Mouse (Mus musculus) kidney, postnatal 0 days (tissue): ENCODE measurements around the gene BC048403. TPM values are rescaled to one million over a fixed set of nuclear protein-coding genes. Genes with fewer than 3 reads are reported as not detected.

Experiments used
- ATAC-seq: fragments of 200-750 bp; cut with Nextera tagmentation; replicated peaks from 2 replicates; pipeline ENCODE4 v1.8.0; 2017; ENCODE audit warnings: low read depth, moderate number of reproducible peaks, moderate TSS enrichment, moderate library complexity; ENCODE audit not compliant: low FRiP score
- DNase-seq: peaks from one replicate; pipeline ENCODE4 v3.0.0-alpha.2; 2016; ENCODE audit warnings: low spot score
- H3K27ac ChIP-seq: fragments of 300-500 bp; sonication (generic); 2 replicates; pipeline ENCODE4 v1.5.1; 2014; ENCODE audit warnings: mild to moderate bottlenecking
- H3K27me3 ChIP-seq: fragments of 300-500 bp; sonication (generic); 2 replicates; pipeline ENCODE4 v1.6.1; 2014; ENCODE audit warnings: low read length, mixed read lengths; ENCODE audit not compliant: insufficient read depth
- H3K36me3 ChIP-seq: fragments of 300-500 bp; sonication (generic); 2 replicates; pipeline ENCODE4 v1.6.1; 2014; ENCODE audit warnings: low read length, mixed read lengths; ENCODE audit not compliant: insufficient read depth
- H3K4me1 ChIP-seq: fragments of 300-500 bp; sonication (generic); replicated peaks from 2 replicates; pipeline ENCODE4 v1.6.1; 2014; ENCODE audit warnings: antibody characterized with exemption, low read length, mixed read lengths; ENCODE audit not compliant: insufficient read depth
- H3K4me2 ChIP-seq: fragments of 300-500 bp; sonication (generic); 2 replicates; pipeline ENCODE4 v1.6.1; 2014; ENCODE audit warnings: mild to moderate bottlenecking, low read length, moderate library complexity, mixed read lengths
- H3K4me3 ChIP-seq: fragments of 300-500 bp; sonication (generic); replicated peaks from 2 replicates; pipeline ENCODE4 v1.5.1; 2014; ENCODE audit warnings: low read depth, low read length
- H3K9ac ChIP-seq: fragments of 300-500 bp; sonication (generic); 2 replicates; pipeline ENCODE4 v1.6.1; 2014; ENCODE audit warnings: low read depth, low read length
- H3K9me3 ChIP-seq: fragments of 300-500 bp; sonication (generic); replicated peaks from 2 replicates; pipeline ENCODE4 v1.6.1; 2016; ENCODE audit warnings: low read length, inconsistent platforms, mixed read lengths
- CTCF ChIP-seq: IDR thresholded peaks from 2 replicates; pipeline ENCODE4 v1.5.1; 2016; ENCODE audit warnings: antibody characterized with exemption, low read depth, mild to moderate bottlenecking, moderate library complexity
- WGBS: fragments of 180-500 bp; shearing (Covaris S2); extraction: QIAGEN DNeasy Blood & Tissue Kit; methylation state at CpG from one replicate; pipeline ENCODE4 v1.1.7; 2014; 5-methylcytosine and 5-hydroxymethylcytosine counted together
- polyA plus RNA-seq: library from polyadenylated mRNA; unstranded; fragments of >200 nt; fragmentation: Nextera tagmentation; extraction: Ambion mirVana; gene quantifications from 2 replicates; pipeline ENCODE4 v1.2.1, GENCODE M21; 2015

Gene BC048403
- polyA plus RNA-seq, 1 experiment from 2014 or later: 3.2 TPM

DNA sequence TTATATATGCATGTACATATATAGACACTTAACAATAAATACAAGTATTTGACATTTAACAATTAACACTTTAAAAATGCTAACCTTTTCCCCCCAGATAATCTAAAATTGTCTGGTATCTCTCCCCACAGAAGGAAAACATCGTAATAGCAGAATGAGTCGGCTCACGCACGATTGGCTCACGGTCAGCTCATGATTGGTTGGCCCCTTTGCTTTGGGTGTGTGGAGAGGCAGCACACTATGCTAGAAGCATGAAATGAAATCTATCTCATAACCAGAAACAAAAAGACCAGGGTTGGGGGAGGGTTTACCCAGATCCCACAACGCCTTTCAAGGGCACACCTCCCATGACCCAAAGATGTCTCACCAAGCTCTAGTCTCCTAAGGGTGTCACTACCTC lies 34.9 kb upstream of the BC048403 start:
- Histone ChIP-seq H3K27me3 (no peaks in the 10 kb centered on the region), H3K9me3 (no peaks in the 10 kb centered on the region), H3K4me3 (no peak overlapping the region), H3K4me2 (no peak overlapping the region), H3K4me1 (no peaks in the 10 kb centered on the region), H3K9ac (no peak overlapping the region), H3K27ac (no peak overlapping the region), H3K36me3 (no peaks in the 10 kb centered on the region)
- no peak for DNase-seq
- 89% methylated on average over 6 of the region's 6 CpGs for WGBS
- TF ChIP-seq CTCF: no peak
- no peak for ATAC-seq

DNA sequence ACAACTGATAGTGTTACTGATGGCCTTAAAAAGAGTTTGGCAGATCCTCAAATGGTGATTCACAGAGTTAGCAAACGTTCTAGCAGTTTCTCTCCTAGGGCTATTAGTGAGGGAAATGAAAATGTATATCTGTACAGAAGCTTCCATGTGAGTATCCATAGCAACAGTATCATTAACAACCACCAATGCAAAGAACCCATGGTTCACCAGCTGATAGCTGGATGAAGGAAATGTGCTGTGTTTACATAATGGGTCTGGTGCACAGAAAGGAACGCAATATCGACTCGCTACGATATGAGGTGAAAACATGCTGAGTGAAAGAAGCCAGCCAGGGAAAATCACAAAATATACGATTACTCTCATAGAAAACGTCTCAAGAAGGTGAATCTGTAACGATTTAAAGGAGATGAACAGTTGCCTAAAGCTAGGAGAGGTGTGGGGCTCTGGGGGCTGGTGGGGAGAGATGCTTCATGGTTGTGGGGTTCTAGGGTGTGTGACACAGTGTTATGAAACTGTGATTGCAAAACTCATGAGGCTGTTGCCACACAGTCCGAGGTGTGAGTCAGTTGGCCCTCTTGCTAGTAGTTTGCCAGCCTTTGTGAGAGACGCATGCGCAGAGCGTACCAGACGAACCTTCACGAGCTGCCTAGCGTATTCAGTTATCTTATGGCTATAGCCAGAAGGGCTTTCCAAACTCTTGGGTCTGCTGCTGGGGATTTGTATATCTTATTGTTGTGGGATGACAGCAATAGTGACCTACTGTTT lies 34.2 kb upstream of the BC048403 start:
- no peak for TF ChIP-seq CTCF
- WGBS: 89% methylated on average over 15 of the region's 15 CpGs
- H3K4me3 ChIP-seq: no peak overlapping the region
- no peak overlapping the region for H3K9ac ChIP-seq
- H3K9me3 ChIP-seq: no peaks in the 10 kb centered on the region
- no peaks in the 10 kb centered on the region for H3K4me1 ChIP-seq
- ATAC-seq (no peak), DNase-seq (no peak)
- no peaks in the 10 kb centered on the region for H3K36me3 ChIP-seq
- H3K27me3 ChIP-seq: no peaks in the 10 kb centered on the region
- no peak overlapping the region for H3K27ac ChIP-seq
- no peak overlapping the region for H3K4me2 ChIP-seq

DNA sequence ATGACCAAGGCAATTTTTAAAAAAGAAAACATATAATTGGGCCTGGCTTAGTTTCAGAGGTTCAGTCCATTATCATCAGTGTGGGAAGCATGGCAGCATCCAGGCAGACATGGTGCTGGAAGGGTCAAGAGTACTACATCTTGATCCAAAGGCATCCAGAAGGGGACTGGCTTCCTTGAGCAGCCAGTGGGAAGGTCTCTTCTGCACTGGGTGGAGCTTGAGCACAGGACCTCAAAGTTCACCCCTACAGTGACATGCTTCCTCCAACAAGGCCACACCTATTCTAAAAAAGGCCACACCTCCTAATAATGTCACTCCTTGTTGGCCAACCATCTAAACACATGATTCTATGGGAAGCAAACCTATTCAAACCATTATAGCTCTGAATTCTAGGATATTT lies 22.9 kb upstream of the BC048403 start:
- DNase-seq (no peak), ATAC-seq (no peak)
- Histone ChIP-seq H3K9ac (no peak overlapping the region), H3K9me3 (no peaks in the 10 kb centered on the region), H3K27ac (no peak overlapping the region), H3K27me3 (no peaks in the 10 kb centered on the region), H3K4me3 (no peak overlapping the region), H3K36me3 (no peaks in the 10 kb centered on the region), H3K4me1 (no peaks in the 10 kb centered on the region), H3K4me2 (no peak overlapping the region)
- TF ChIP-seq CTCF: no peak

DNA sequence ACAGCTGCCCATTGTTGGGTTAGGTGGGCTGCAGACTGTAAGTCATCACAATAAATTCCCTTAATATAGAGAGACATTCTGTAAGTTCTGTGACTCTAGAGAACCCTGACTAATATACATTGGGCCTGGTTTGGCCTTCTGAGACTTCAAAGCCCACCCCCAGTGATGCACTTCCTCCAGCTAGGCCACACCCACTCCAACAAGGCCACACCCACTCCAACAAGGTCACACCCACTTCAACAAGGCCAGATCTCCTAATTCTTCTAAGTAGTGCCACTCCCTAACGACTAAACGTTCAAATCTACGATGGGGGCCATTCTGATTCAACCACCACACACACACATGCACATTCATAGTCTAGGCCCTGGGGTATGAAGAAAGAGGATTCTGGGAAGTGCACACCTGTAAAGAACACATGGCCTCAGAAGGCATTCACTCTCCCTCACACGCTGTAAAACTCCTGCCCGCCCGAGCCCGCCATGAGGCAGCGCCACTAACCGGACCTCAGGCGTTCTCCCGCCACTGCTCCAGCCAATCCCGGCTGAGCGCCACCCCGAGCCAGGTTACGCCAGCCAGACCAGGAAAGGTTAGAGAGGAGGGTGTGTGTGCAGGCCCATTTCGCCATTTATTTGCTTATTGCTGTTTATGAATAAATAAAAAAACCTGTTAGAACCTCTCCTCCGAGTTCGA lies 20.7 kb upstream of the BC048403 start:
- WGBS: 94% methylated on average over 18 of the region's 18 CpGs
- DNase-seq: no peak

DNA sequence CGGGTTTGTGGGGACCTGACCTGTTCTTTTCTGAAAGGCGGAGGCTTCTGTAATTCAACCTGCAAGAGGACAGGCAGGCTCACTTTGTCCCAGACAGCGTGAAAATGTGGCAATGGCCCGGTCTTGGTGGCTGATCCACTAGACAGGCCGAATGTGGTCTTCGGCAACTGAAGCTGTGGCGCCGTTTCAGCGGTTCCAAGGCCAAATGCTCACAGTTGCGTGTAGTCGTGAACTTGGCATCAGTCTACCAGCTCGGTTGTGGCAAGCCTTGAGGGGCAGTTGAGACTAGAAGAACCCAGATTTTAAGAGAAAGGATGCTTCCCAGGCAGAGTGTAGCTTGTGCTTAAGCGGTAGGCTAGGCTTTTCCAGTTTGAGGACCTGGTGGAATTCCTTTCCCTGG lies 19.0 kb upstream of the BC048403 start:
- no peak overlapping the region for H3K4me2 ChIP-seq
- H3K4me3 ChIP-seq: no peak overlapping the region
- no peak for TF ChIP-seq CTCF
- no peak overlapping the region for H3K27ac ChIP-seq
- ATAC-seq: no peak
- no peaks in the 10 kb centered on the region for H3K27me3 ChIP-seq
- no peaks in the 10 kb centered on the region for H3K4me1 ChIP-seq
- H3K9ac ChIP-seq: no peak overlapping the region
- whole genome bisulfite sequencing: 92% methylated on average over 13 of the region's 13 CpGs
- H3K9me3 ChIP-seq: no peaks in the 10 kb centered on the region
- no peaks in the 10 kb centered on the region for H3K36me3 ChIP-seq
- DNase-seq: no peak

More for the DNA sequence above, 20.7 kb upstream of the BC048403 start:
- Histone ChIP-seq H3K36me3 (no peaks in the 10 kb centered on the region), H3K27me3 (no peaks in the 10 kb centered on the region), H3K4me3 (no peak overlapping the region), H3K9me3 (no peaks in the 10 kb centered on the region), H3K4me1 (no peaks in the 10 kb centered on the region), H3K9ac (no peak overlapping the region), H3K4me2 (no peak overlapping the region), H3K27ac (no peak overlapping the region)
- TF ChIP-seq CTCF: no peak
- ATAC-seq: no peak

DNA sequence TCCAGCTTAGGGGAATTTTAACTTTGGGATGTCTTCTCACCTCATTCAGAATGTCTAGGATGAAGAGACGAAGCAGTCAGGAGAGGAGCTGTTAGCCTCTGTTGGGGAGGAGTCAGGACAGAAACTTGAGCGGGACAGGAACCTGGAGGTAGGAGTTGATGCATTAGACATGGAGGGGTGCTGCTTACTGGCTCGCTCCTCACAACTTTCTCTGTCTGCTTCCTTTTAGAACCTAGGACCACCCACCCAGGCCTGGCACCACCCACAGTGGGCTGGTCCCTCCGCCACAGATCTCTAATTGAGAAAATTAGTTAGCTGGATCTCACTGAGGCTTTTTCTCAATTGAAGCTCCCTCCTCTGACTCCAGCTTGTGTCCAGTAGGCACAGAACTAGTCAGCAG lies 13.2 kb upstream of the BC048403 start:
- DNase-seq: no peak
- H3K9me3 ChIP-seq: no peaks in the 10 kb centered on the region
- no peaks in the 10 kb centered on the region for H3K36me3 ChIP-seq
- H3K9ac ChIP-seq: no peak overlapping the region
- H3K4me2 ChIP-seq: no peak overlapping the region
- 78% methylated on average over 4 of the region's 4 CpGs for WGBS
- H3K4me1 ChIP-seq: no peaks in the 10 kb centered on the region
- no peak for ATAC-seq
- no peaks in the 10 kb centered on the region for H3K27me3 ChIP-seq
- no peak overlapping the region for H3K27ac ChIP-seq
- no peak overlapping the region for H3K4me3 ChIP-seq
- TF ChIP-seq CTCF: peak; percentile 2; the same call in 1 of the 2 replicates
